Mouse (Mus musculus) left cerebral cortex, postnatal 4 days (tissue): ENCODE results near the gene Mettl17. TPM values are rescaled to one million over a fixed set of nuclear protein-coding genes. Genes with fewer than 3 reads are reported as not detected.
"Not testable (repeated sequence)": the region's sequence is repeated elsewhere in the genome, so short reads cannot be mapped to it uniquely, and the experiment has no call there.

Experiments
- DNase-seq: peaks from one replicate; pipeline ENCODE4 v3.0.0-alpha.2; 2022
- intact Hi-C: fragments of 180-260 bp; cut with DNase I; formaldehyde crosslinking; loops from one replicate; pipeline ENCODE4 v1.15.1; 2025
- microRNA-seq: library from miRNA; unstranded; fragments of <30 nt; microRNA quantifications from one replicate; pipeline ENCODE4 v1.2.0, GENCODE M21; 2022
- total RNA-seq, 2 experiments: library from RNA; stranded (reverse); gene quantifications; 2 replicates each; pipeline ENCODE4 v1.2.3; 2021

Mettl17 gene
- total RNA-seq, 2 experiments from 2014 or later: 50.3 to 63.4 TPM

GRCm38 (mm10) chr14:51923492-51923891 is 38.9 kb downstream of the Mettl17 start:
- no peak for DNase-seq
- intact Hi-C loops: no loop called here

- intact Hi-C loops, DNase-seq: not testable (repeated sequence)
These were observed 42.3 kb downstream of the Mettl17 start for GRCm38 (mm10) chr14:51926930-51927329.

- intact Hi-C loops: no loop called here
- peak; percentile 54 for DNase-seq
These were observed 44.8 kb downstream of the Mettl17 start for GRCm38 (mm10) chr14:51929309-51929943.

GRCm38 (mm10) chr14:51929968-51930367 is 45.3 kb downstream of the Mettl17 start:
- no peak for DNase-seq
- intact Hi-C loops: loop anchor here (10.0 kb wide), 1 partner anchor 55 kb away; the partner anchor contains the start of gene Arhgef40

- peak; percentile 66 for DNase-seq
- intact Hi-C loops: loop anchor here (10.0 kb wide), 1 partner anchor 54 kb away; the partner anchor contains the start of gene Arhgef40
These were observed 46.2 kb downstream of the Mettl17 start for GRCm38 (mm10) chr14:51930824-51931223.

GRCm38 (mm10) chr14:51932092-51933020 is 47.7 kb downstream of the Mettl17 start:
- DNase-seq: no peak
- intact Hi-C loops: loop anchor here (10.0 kb wide), 1 partner anchor 52 kb away; the partner anchor contains the start of gene Arhgef40

- intact Hi-C loops: loop anchor here (10.0 kb wide), 1 partner anchor 46 kb away; the partner anchor contains the start of gene Arhgef40
- no peak for DNase-seq
These were observed 54.4 kb downstream of the Mettl17 start for GRCm38 (mm10) chr14:51939005-51939404.

GRCm38 (mm10) chr14:51940944-51941560 is 56.4 kb downstream of the Mettl17 start:
- intact Hi-C loops: no loop called here

GRCm38 (mm10) chr14:51941577-51941976 is 56.9 kb downstream of the Mettl17 start:
- intact Hi-C loops: no loop called here
- no peak for DNase-seq

More at GRCm38 (mm10) chr14:51940944-51941560, 56.4 kb downstream of the Mettl17 start:
- DNase-seq: no peak

GRCm38 (mm10) chr14:51942236-51942635 is 57.6 kb downstream of the Mettl17 start:
- no peak for DNase-seq
- intact Hi-C loops: no loop called here

Small RNAs within 50 kb of the gene (microRNA-seq; reads per million reads assigned to microRNA genes)
- not detected for gene Gm27375

Other genes starting within 250 kb of the Mettl17 start
- not detected for gene Gm4181, start 249.2 kb upstream of the Mettl17 start, total RNA-seq
- gene Gm17079, start 189.4 kb upstream of the Mettl17 start, total RNA-seq: not detected
- gene Gm5800, start 167.7 kb upstream of the Mettl17 start, total RNA-seq: not detected
- not detected for gene Ang4, start 111.3 kb upstream of the Mettl17 start, total RNA-seq
- gene AY358078, start 84.8 kb upstream of the Mettl17 start, total RNA-seq: not detected
- gene Ear6, start 31.1 kb upstream of the Mettl17 start, total RNA-seq: not detected
- gene Slc39a2, start 8.0 kb downstream of the Mettl17 start, total RNA-seq: 1 to 10 TPM; 4.8 to 5.4 TPM
- 100 to 1,000 TPM; 172 to 173 TPM for gene Ndrg2, start 29.3 kb downstream of the Mettl17 start, total RNA-seq
- not detected for gene Tppp2, start 33.6 kb downstream of the Mettl17 start, total RNA-seq
- not detected for gene Rnase13, start 37.9 kb downstream of the Mettl17 start, total RNA-seq
- gene Arhgef40, start 99.9 kb downstream of the Mettl17 start, total RNA-seq: 10 to 100 TPM; 59.8 to 68.1 TPM
- under 1 TPM in 1 of 2 experiments, not detected in 1; 0.38 TPM for gene Tmem253, start 130.8 kb downstream of the Mettl17 start, total RNA-seq
- gene Zfp219, start 135.9 kb downstream of the Mettl17 start, total RNA-seq: 10 to 100 TPM; 32.3 to 36.7 TPM
- not detected for gene Olfr221, start 157.6 kb downstream of the Mettl17 start, total RNA-seq
- 100 to 1,000 TPM; 220 to 223 TPM for gene Hnrnpc, start 219.2 kb downstream of the Mettl17 start, total RNA-seq
- gene Rpgrip1, start 225.9 kb downstream of the Mettl17 start, total RNA-seq: 1 to 10 TPM; 2.3 to 2.5 TPM